Mouse (Mus musculus) thymus, adult 2 months (tissue): ENCODE data around the gene Nap1l4. TPM values are rescaled to one million over a fixed set of nuclear protein-coding genes. Genes with fewer than 3 reads are reported as not detected.

Experiments used
- DNase-seq: peaks from one replicate; pipeline ENCODE4 v3.0.0; 2021
- H3K27ac ChIP-seq: fragments of 200-500 bp; 2 replicates; pipeline ENCODE4 v1.5.1; 2012; ENCODE audit warnings: low read length, control low read depth; ENCODE audit not compliant: control insufficient read depth, insufficient read depth
- H3K27me3 ChIP-seq: fragments of 200-500 bp; 2 replicates; pipeline ENCODE4 v1.6.1; 2012; ENCODE audit warnings: mild to moderate bottlenecking, low read length, moderate library complexity, mixed read lengths; ENCODE audit not compliant: control insufficient read depth, insufficient read depth
- H3K36me3 ChIP-seq: fragments of 200-500 bp; 2 replicates; pipeline ENCODE4 v1.6.1; 2012; ENCODE audit warnings: mild to moderate bottlenecking, low read length, moderate library complexity; ENCODE audit not compliant: control insufficient read depth, insufficient read depth
- H3K4me1 ChIP-seq: fragments of 200-500 bp; replicated peaks from 2 replicates; pipeline ENCODE4 v1.6.1; 2012; ENCODE audit warnings: low read length; ENCODE audit not compliant: control insufficient read depth, insufficient read depth
- H3K4me3 ChIP-seq: fragments of 200-500 bp; 2 replicates; pipeline ENCODE4 v1.5.1; 2012; ENCODE audit warnings: mild to moderate bottlenecking, low read length, control low read depth, moderate library complexity; ENCODE audit not compliant: control insufficient read depth, insufficient read depth
- CTCF ChIP-seq: fragments of 200-500 bp; IDR thresholded peaks from 2 replicates; pipeline ENCODE4 v1.5.1; 2012; ENCODE audit warnings: mild to moderate bottlenecking, control low read depth, low read length, moderate library complexity, borderline replicate concordance; ENCODE audit not compliant: control insufficient read depth, poor library complexity, insufficient read depth; ENCODE audit errors: extremely low read depth
- POLR2A ChIP-seq: fragments of 200-500 bp; IDR thresholded peaks from 2 replicates; pipeline ENCODE4 v1.6.1; 2012; ENCODE audit warnings: mild to moderate bottlenecking, low read length, control low read depth, moderate library complexity; ENCODE audit not compliant: control insufficient read depth, poor library complexity, insufficient read depth; ENCODE audit errors: extremely low read depth
- WGBS: fragments of 180-500 bp; shearing (Covaris S2); methylation state at CpG from one replicate; pipeline ENCODE4 v1.1.7; 2018; 5-methylcytosine and 5-hydroxymethylcytosine counted together
- polyA plus RNA-seq: library from polyadenylated mRNA; depleted of rRNA; stranded (reverse); fragments of >200 nt; gene quantifications from 2 replicates; pipeline ENCODE4 v1.2.3, GENCODE M21; 2012

The Nap1l4 gene
- polyA plus RNA-seq, 1 experiment: 120 TPM

- H3K4me1 ChIP-seq: no peaks in the 10 kb centered on the region
- TF ChIP-seq CTCF: no peak
- no peak for TF ChIP-seq POLR2A
- no peak for DNase-seq
- no peak overlapping the region for H3K27ac ChIP-seq
- no peaks in the 10 kb centered on the region for H3K36me3 ChIP-seq
- WGBS: 78% methylated on average over 6 of the region's 6 CpGs
- H3K27me3 ChIP-seq: no peaks in the 10 kb centered on the region
- H3K4me3 ChIP-seq: no peak overlapping the region
These were observed 66.4 kb downstream of the Nap1l4 start for GRCm38 (mm10) chr7:143482541-143482940.

GRCm38 (mm10) chr7:143481806-143482387 is 67.0 kb downstream of the Nap1l4 start:
- H3K27ac ChIP-seq: no peak overlapping the region
- H3K4me3 ChIP-seq: no peak overlapping the region
- H3K27me3 ChIP-seq: no peaks in the 10 kb centered on the region
- no peak for DNase-seq
- H3K36me3 ChIP-seq: no peaks in the 10 kb centered on the region
- no peaks in the 10 kb centered on the region for H3K4me1 ChIP-seq
- 86% methylated on average over 5 of the region's 5 CpGs for WGBS
- TF ChIP-seq POLR2A (no peak), CTCF (no peak)

GRCm38 (mm10) chr7:143480498-143480897 is 68.4 kb downstream of the Nap1l4 start:
- no peaks in the 10 kb centered on the region for H3K27me3 ChIP-seq
- DNase-seq: peak; percentile 62
- TF ChIP-seq CTCF (peak; percentile 84), POLR2A (no peak)

DNA sequence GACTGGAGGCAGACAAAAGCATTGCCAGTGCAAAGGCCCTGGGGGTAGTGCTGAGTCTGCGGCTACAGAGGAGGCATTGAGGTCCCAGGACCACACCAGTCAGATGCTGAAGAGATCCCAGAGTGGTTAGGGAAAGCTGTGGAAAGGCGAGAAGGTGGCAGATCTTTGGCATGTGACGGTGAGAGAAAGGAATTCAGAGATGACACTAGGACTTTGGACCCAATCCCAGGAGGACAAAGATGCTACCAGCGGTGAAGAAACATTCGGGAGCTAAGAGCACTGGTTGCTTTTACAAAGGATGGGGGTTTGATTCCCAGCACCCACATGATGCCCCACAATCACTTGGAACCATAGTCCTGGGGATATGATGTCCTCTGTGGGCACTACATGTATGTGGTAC is 71.1 kb downstream of the Nap1l4 start:
- TF ChIP-seq POLR2A (no peak), CTCF (no peak)

More at GRCm38 (mm10) chr7:143480498-143480897, 68.4 kb downstream of the Nap1l4 start:
- H3K27ac ChIP-seq: no peak overlapping the region
- no peaks in the 10 kb centered on the region for H3K4me1 ChIP-seq
- WGBS: 26% methylated on average over 13 of the region's 13 CpGs
- no peaks in the 10 kb centered on the region for H3K36me3 ChIP-seq
- H3K4me3 ChIP-seq: no peak overlapping the region

GRCm38 (mm10) chr7:143476702-143477335 is 72.1 kb downstream of the Nap1l4 start:
- H3K4me1 ChIP-seq: no peaks in the 10 kb centered on the region
- no peak for DNase-seq
- H3K36me3 ChIP-seq: no peaks in the 10 kb centered on the region
- H3K27ac ChIP-seq: no peak overlapping the region
- H3K4me3 ChIP-seq: no peak overlapping the region
- no peaks in the 10 kb centered on the region for H3K27me3 ChIP-seq
- no peak for TF ChIP-seq CTCF
- TF ChIP-seq POLR2A: no peak
- 95% methylated on average over 3 of the region's 3 CpGs for WGBS

More for the DNA sequence above, 71.1 kb downstream of the Nap1l4 start:
- Histone ChIP-seq H3K27ac (no peak overlapping the region), H3K36me3 (no peaks in the 10 kb centered on the region), H3K4me1 (no peaks in the 10 kb centered on the region), H3K4me3 (no peak overlapping the region), H3K27me3 (no peaks in the 10 kb centered on the region)
- no peak for DNase-seq
- WGBS: over 99% methylated on average over 5 of the region's 5 CpGs

DNA sequence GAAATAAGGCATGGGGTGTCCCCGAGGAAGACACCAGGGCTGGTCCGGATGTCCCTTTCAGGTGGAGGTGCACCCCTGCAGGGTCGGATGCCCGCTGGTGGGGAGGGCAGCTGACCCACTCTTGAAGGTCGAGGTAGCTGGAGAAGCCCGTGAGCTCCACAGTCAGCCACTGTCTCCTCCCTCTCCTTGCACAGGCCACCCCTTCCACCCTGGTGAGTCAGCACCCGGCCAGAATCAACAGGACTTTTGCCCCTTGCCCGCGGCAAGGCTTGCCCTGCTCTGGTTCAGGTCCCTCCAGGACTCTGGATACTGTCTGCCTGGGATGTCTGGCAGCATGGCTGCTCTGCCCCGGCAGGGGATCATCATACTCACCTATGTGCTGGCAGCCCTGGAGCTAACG is 73.0 kb downstream of the Nap1l4 start:
- H3K4me1 ChIP-seq: no peaks in the 10 kb centered on the region
- WGBS: 45% methylated on average over 11 of the region's 11 CpGs
- H3K27me3 ChIP-seq: no peaks in the 10 kb centered on the region
- no peak overlapping the region for H3K27ac ChIP-seq
- no peak for TF ChIP-seq POLR2A
- no peak for TF ChIP-seq CTCF
- no peaks in the 10 kb centered on the region for H3K36me3 ChIP-seq
- DNase-seq: no peak
- no peak overlapping the region for H3K4me3 ChIP-seq
